14 mouse cellular contexts compared by ENCODE assay signal in genomic region chr13:39161980-39162379, GRCm38 (mm10).
DNase-seq lines count a peak whose midpoint lies in the region; ATAC-seq and TF ChIP-seq lines count a peak whose summit lies in the region.
"Had no signal": no experiment of that assay in that cellular context is flagged by ENCODE, and none has a peak within 500 bp of the region (broad histone marks: within the 10 kb centered on the region; RNA-seq: fewer than 3 reads in every experiment).

No protein-coding gene starts in this region.

- no peak for DNase-seq in kidney, postnatal 0 days (ENCODE audit: low spot score)
- DNase-seq in kidney, adult 9 months = no peak
- DNase-seq in A20 (ENCODE audit: low read depth, low spot score) = peak; percentile 10
- DNase-seq in brain, embryonic 14.5 days (ENCODE audit: low read depth) = peak; percentile 5
- DNase-seq in layer of hippocampus, adult 11-12 months (ENCODE audit: low spot score) = no peak
- no peak for DNase-seq in cerebellum, adult 18-20 months
- DNase-seq: adrenal gland, adult 2 months; cerebellum, postnatal 14 days; right cerebral cortex, postnatal 25 days; thymus, postnatal 36 days had no signal

- peak; percentile 57; the same call in 1 of the 2 replicates for ATAC-seq in kidney, postnatal 0 days (replicated peaks; ENCODE audit: low FRiP score, low read depth)
- ATAC-seq in hindbrain, embryonic 13.5 days (ENCODE audit: low FRiP score) = 0 out of 2 replicates have a peak, but pooled peaks have one; percentile 52
- ATAC-seq: intestine, postnatal 0 days had no signal

- H3K27me3 ChIP-seq in kidney, postnatal 0 days (ENCODE audit: insufficient read depth, low read length) = no peaks in the 10 kb centered on the region
- H3K27me3 ChIP-seq in hindbrain, embryonic 13.5 days = no peaks in the 10 kb centered on the region

- no peak overlapping the region for H3K4me2 ChIP-seq in kidney, postnatal 0 days (ENCODE audit: low read length)
- no peak overlapping the region for H3K4me2 ChIP-seq in hindbrain, embryonic 13.5 days
- H3K4me2 ChIP-seq: liver, embryonic 11.5 days had no signal

- no peaks in the 10 kb centered on the region for H3K4me1 ChIP-seq in kidney, postnatal 0 days (replicated peaks; ENCODE audit: insufficient read depth, low read length)
- no peaks in the 10 kb centered on the region for H3K4me1 ChIP-seq in hindbrain, embryonic 13.5 days (replicated peaks)

- no peak overlapping the region for H3K27ac ChIP-seq in kidney, postnatal 0 days
- H3K27ac ChIP-seq in hindbrain, embryonic 13.5 days = no peak overlapping the region

- WGBS in kidney, postnatal 0 days = 42% methylated on average over 2 of the region's 2 CpGs
- 51% methylated on average over 2 of the region's 2 CpGs for WGBS in hindbrain, embryonic 13.5 days

- H3K4me3 ChIP-seq in kidney, postnatal 0 days (replicated peaks; ENCODE audit: low read depth, low read length) = no peak overlapping the region
- no peak overlapping the region for H3K4me3 ChIP-seq in hindbrain, embryonic 13.5 days
- H3K4me3 ChIP-seq: erythroblast, embryonic 14.5 days had no signal

- TF ChIP-seq POLR2A in brain, embryonic 14.5 days (IDR thresholded peaks at IDR 0.05; ENCODE audit: borderline replicate concordance, extremely low read depth, insufficient read depth, insufficient read length, poor library complexity, severe bottlenecking) = no peak

- no peaks in the 10 kb centered on the region for H3K9me3 ChIP-seq in kidney, postnatal 0 days (replicated peaks; ENCODE audit: low read length)
- H3K9me3 ChIP-seq in hindbrain, embryonic 13.5 days = no peaks in the 10 kb centered on the region

- H3K9ac ChIP-seq in kidney, postnatal 0 days (ENCODE audit: low read depth, low read length) = no peak overlapping the region
- no peak overlapping the region for H3K9ac ChIP-seq in hindbrain, embryonic 13.5 days

- no peaks in the 10 kb centered on the region for H3K36me3 ChIP-seq in kidney, postnatal 0 days (ENCODE audit: insufficient read depth, low read length)
- no peaks in the 10 kb centered on the region for H3K36me3 ChIP-seq in hindbrain, embryonic 13.5 days

- TF ChIP-seq CTCF in kidney, postnatal 0 days (IDR thresholded peaks at IDR 0.05; ENCODE audit: low read depth) = no peak
- TF ChIP-seq CTCF in brain, embryonic 14.5 days (IDR thresholded peaks at IDR 0.05; ENCODE audit: borderline replicate concordance, extremely low read depth, insufficient read depth, insufficient read length) = no peak

Comparison
In these comparisons a context has a peak if more than half of its experiments do, and no peak if none do; other contexts are left out.
1. DNase-seq: peak in A20 (single experiment) and brain, embryonic 14.5 days (single experiment); none in kidney, postnatal 0 days (single experiment), kidney, adult 9 months (single experiment), layer of hippocampus, adult 11-12 months (single experiment) and cerebellum, adult 18-20 months (0 of 2).